Mouse (Mus musculus) megakaryocyte progenitor cell, adult 5-6 weeks (primary cell): ENCODE measurements at regions not wholly inside any gene's neighbourhood (a gene's known extent, or its start where the extent isn't known, plus 50 kb on each side); places are given as distances from the start of the nearest gene placed in this dataset.

Experiments
- ATAC-seq: replicated peaks from 2 replicates; pipeline ENCODE4 v1.8.0; 2016; ENCODE audit warnings: mild to moderate bottlenecking, moderate TSS enrichment, inconsistent platforms; ENCODE audit not compliant: poor library complexity

DNA sequence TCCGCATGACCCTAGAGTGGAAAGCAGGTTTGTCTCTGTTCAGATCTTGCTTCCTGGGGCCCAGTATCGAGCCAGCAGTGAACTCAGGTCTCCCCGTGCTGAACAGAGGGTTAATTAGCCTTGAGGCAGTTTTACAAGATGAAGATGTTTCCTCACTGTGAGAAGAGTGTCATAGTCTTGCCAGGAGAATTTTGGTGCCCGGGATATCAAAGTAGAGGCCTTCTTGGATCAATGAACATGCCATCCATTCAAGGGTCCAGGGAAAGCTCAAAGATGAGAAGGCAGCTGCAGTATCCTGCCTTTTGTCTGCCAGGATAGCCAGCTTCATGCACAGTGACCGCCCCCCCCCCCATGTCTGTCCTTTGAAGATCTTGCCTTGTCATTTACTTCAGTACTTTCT lies 114.2 kb upstream of the Mylip start:
- ATAC-seq, result no peak

DNA sequence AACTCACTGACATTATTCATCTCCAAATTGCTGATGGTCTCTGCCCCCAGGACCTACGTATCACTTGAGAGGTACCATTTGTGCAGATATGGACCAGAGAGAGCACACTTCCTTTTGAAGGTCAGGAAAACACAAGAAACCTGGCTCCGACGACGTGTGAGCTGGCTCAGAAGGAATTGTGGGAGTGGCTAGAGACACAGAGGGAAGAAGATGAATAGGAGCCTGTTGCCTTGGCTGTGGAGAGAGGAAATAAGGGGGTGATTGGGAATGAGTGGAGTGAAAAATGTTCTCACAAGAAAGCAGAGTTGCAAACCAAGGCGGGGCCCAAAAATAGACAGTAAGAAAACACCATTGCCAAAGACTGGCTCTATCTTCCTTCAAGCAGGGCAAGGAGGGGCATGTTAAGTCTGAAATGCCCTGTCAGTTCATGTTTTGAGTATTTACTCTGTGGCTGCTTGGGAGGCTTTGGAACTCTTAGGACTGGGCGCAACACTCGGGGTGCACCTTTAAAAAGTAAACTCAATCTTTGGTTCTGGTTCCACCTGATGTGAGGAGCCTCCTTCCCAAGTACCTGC lies 111.6 kb upstream of the Mylip start:
- no peak for ATAC-seq

DNA sequence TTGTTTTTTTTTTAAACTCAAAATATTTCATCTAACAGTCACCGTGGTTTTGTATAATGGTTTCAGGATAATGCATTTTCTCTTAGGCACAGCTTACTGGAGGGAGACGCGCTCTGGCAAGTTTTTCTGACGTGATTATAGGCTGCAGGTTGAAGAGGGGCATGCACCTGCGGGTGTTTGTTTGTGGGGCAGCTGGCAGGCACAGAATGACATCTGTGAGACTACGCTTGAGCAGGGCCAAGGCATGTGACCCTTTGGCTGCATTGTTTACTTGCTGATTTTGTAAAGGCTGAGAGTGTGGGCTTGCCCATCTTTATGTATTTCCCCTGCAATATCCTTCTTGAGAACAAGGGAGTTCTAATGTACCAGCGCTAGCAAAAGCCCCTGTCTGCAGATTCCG lies 108.4 kb upstream of the Mylip start:
- no peak for ATAC-seq

DNA sequence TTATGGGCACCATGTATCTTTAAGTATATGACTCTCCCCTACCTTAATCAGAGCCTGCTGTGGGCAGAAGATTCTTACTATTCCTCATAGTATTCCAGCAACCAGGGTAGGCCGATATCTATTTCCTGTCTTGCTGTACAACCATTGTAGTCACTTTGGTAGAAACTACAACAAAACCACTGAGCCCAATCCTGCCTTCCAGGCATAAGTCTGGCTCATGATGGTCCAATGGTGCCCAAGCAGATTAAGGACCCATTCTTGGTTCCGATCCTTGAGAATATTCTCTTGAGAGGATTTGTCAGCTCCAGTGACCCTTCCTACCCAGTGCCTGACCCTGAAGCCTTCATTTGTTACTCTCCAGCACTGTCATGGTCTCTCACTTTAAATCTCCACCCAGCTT lies 102.9 kb upstream of the Mylip start:
- no peak for ATAC-seq

GRCm38 (mm10) chr13:45287217-45287616 lies 102.3 kb upstream of the Mylip start:
- no peak for ATAC-seq

- no peak for ATAC-seq
Measured at GRCm38 (mm10) chr13:45289976-45290375, 99.6 kb upstream of the Mylip start.

- ATAC-seq, result no peak
Measured at GRCm38 (mm10) chr13:45294691-45295090, 94.9 kb upstream of the Mylip start.

GRCm38 (mm10) chr13:45300610-45301009 lies 88.9 kb upstream of the Mylip start:
- ATAC-seq, result no peak

GRCm38 (mm10) chr13:45301191-45301905 lies 88.2 kb upstream of the Mylip start:
- ATAC-seq, result no peak

GRCm38 (mm10) chr13:45302796-45303195 lies 86.7 kb upstream of the Mylip start:
- no peak for ATAC-seq

GRCm38 (mm10) chr13:45306177-45306576 lies 83.4 kb upstream of the Mylip start:
- ATAC-seq, result no peak

GRCm38 (mm10) chr13:45307226-45307625 lies 82.3 kb upstream of the Mylip start:
- no peak for ATAC-seq

GRCm38 (mm10) chr13:45319646-45320045 lies 69.9 kb upstream of the Mylip start:
- no peak for ATAC-seq

- no peak for ATAC-seq
Measured at GRCm38 (mm10) chr13:45325736-45326293, 63.7 kb upstream of the Mylip start.

GRCm38 (mm10) chr13:45326751-45327150 lies 62.8 kb upstream of the Mylip start:
- peak; percentile 31; the same call in 1 of the 2 replicates for ATAC-seq

DNA sequence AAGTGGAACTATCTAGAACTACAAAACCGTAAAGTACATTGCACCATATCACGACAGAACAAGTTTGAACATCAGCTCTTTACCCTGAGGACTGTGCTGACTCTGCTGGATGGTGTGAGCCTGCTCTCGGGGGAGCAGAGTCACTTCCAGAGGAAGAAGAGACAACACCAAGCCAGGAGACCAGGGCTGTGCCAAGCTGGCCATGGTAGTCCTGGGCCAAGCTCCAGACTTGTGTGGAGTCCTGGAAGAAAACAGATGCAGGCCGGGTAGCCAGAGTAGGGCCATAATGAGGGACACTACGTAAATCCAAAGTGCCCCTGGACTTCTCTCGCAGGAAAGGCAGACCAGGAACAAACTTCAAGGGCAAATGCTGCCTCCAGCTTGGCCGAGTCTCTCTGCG lies 59.0 kb upstream of the Mylip start:
- no peak for ATAC-seq

DNA sequence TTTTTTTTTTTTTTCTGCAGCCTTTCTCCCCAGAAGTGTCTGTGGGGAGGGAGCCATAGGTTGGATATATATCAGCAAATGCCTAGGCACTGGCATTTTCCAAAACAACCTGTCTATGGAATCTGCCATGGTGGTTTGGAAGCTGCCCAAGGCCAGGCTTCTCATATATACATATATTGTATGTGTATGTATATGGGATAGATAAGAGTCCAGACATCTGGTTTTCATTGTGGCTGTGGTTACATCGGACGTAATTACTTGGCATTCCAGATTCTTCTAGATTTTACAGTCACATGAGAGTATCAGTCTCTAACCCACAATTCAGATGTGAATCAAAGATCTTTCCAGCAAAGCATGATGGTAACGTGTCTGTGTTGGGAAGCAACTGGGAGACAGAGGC lies 57.5 kb upstream of the Mylip start:
- no peak for ATAC-seq

DNA sequence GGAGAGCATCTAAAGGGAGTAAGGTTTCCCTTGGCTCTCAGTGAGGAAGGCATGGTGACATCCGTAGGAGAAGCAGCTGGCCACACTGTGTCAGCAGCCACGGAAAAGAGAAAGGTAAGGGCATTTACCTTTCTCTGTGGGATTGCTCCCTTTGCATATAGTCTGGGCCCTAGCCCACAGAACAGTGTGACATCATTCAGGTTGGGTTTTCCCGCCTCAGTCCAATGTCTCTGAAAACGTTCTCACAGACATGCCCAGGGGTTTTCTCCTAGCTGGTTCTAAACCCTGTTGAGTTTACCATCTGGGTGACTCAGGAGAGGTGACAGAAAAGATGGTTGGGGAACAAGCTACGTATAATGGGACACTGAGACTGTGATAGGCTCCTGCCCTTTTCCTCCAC lies 55.9 kb upstream of the Mylip start:
- ATAC-seq, result no peak
